Mouse (Mus musculus) hindbrain, embryonic 15.5 days (tissue): ENCODE data around the gene Ano4. TPM values are rescaled to one million over a fixed set of nuclear protein-coding genes. Genes with fewer than 3 reads are reported as not detected.

Source experiments
- ATAC-seq: fragments of 200-750 bp; cut with Nextera tagmentation; 2 replicates; pipeline ENCODE4 v1.8.0; 2017; ENCODE audit warnings: low read depth, moderate number of reproducible peaks, moderate TSS enrichment; ENCODE audit not compliant: low FRiP score
- H3K27ac ChIP-seq: fragments of 300-500 bp; sonication (generic); replicated peaks from 2 replicates; pipeline ENCODE4 v1.5.1; 2015; ENCODE audit warnings: mild to moderate bottlenecking, inconsistent platforms
- H3K27me3 ChIP-seq: fragments of 300-500 bp; sonication (generic); 2 replicates; pipeline ENCODE4 v1.6.1; 2015; ENCODE audit warnings: control low read depth, inconsistent platforms
- H3K36me3 ChIP-seq: fragments of 300-500 bp; sonication (generic); 2 replicates; pipeline ENCODE4 v1.6.1; 2015; ENCODE audit warnings: control low read depth, inconsistent platforms
- H3K4me1 ChIP-seq: fragments of 300-500 bp; sonication (generic); replicated peaks from 2 replicates; pipeline ENCODE4 v1.6.1; 2015; ENCODE audit warnings: control low read depth, inconsistent platforms
- H3K4me2 ChIP-seq: fragments of 300-500 bp; sonication (generic); 2 replicates; pipeline ENCODE4 v1.6.1; 2015; ENCODE audit warnings: moderate library complexity, mild to moderate bottlenecking, inconsistent platforms
- H3K4me3 ChIP-seq: fragments of 300-500 bp; sonication (generic); 2 replicates; pipeline ENCODE4 v1.5.1; 2015; ENCODE audit warnings: mild to moderate bottlenecking, inconsistent platforms
- H3K9ac ChIP-seq: fragments of 300-500 bp; sonication (generic); 2 replicates; pipeline ENCODE4 v1.6.1; 2015; ENCODE audit warnings: inconsistent platforms
- H3K9me3 ChIP-seq: fragments of 300-500 bp; sonication (generic); 2 replicates; pipeline ENCODE4 v1.6.1; 2016; ENCODE audit warnings: control low read depth, inconsistent platforms
- WGBS: fragments of 180-500 bp; shearing (Covaris S2); methylation state at CpG from one replicate; pipeline ENCODE4 v1.1.7; 2015; 5-methylcytosine and 5-hydroxymethylcytosine counted together
- polyA plus RNA-seq: library from polyadenylated mRNA; unstranded; fragments of >200 nt; fragmentation: Nextera tagmentation; extraction: Ambion mirVana; gene quantifications from 2 replicates; pipeline ENCODE4 v1.2.1, GENCODE M21; 2015

Ano4 gene
- polyA plus RNA-seq, result 9.3 and 10.1 TPM in 2 replicates

DNA sequence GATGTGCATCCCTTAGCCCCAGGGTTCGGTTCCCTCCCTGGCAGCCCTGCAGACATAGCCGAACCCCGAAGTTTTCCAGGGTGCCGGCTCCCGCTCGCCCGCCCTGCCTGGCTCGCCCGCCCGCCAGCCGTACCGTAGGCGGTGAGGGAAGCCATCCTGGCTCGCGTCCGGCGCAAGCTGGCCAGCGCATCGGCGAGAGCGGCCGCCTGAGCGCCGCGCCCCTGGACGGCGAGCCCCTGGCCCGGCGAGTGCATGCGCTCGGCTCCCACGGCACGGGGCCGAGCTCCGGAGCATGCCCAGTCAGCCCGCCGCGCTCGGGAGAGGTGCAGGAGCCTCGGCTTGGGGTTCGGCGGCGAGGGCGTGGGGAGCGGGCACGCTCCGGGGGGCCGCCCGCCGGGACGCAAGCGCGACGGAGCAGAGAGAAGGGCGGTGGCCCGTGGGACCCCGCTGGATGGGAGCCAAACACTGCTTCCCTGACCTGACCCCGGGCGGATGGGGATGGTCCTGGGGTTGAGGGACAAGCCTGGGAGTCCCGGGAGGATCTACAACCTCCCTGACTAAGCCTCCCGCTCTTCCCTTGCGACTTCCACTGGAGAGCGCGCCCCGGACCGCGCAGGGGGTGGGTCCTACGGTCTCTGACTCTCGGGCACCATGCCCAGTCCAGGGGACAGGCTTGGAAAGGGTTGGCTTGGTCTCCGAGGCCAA, at the start of gene Ano4:
Gene Ano4, minus strand, starts transcription at position 272 of the 705 bp plus-strand sequence.
- no peaks in the 10 kb centered on the region for H3K36me3 ChIP-seq
- no peaks in the 10 kb centered on the region for H3K9me3 ChIP-seq
- peak within 1 kb of the TSS; percentile 68 for H3K4me3 ChIP-seq
- peak within 1 kb of the TSS; percentile 67 for H3K9ac ChIP-seq
- no peak within 1 kb of the TSS for H3K27ac ChIP-seq
- under 1% methylated on average over 70 of the region's 70 CpGs for WGBS
- peaks cover 10% of the 10 kb centered on the region for H3K4me1 ChIP-seq
- peak; percentile 87 for ATAC-seq
- H3K4me2 ChIP-seq, result peak within 1 kb of the TSS; percentile 100
- peaks cover 33% of the 10 kb centered on the region for H3K27me3 ChIP-seq

DNA sequence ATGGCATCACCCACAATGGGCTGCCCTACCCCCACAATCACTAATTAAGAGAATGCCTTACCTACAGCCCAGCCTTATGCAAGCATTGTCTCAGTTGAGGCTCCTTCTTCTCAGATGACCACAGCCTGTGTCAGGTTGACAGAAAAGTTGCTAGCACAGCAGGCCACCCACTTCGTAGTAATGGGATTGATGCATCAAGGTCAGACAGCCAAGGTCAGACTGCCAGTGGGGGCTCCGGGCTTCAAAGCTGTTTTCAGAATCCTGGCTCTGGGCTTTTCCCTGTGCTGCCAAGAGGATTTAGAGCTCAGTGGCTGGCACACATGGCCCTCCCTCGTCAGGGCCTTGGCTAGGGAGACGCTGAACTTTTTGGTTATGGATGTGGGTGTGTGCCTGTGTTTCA, 48.1 kb upstream of the Ano4 start:
- no peaks in the 10 kb centered on the region for H3K36me3 ChIP-seq
- H3K9ac ChIP-seq, result no peak overlapping the region
- H3K27me3 ChIP-seq, result no peaks in the 10 kb centered on the region
- H3K4me3 ChIP-seq, result no peak overlapping the region
- WGBS, result 45% methylated on average over 4 of the region's 4 CpGs
- H3K4me2 ChIP-seq, result no peak overlapping the region
- 0 out of 2 replicates have a peak, but pooled peaks cover 5% of the 10 kb centered on the region for H3K4me1 ChIP-seq
- H3K9me3 ChIP-seq, result no peaks in the 10 kb centered on the region
- no peak overlapping the region for H3K27ac ChIP-seq
- no peak for ATAC-seq

DNA sequence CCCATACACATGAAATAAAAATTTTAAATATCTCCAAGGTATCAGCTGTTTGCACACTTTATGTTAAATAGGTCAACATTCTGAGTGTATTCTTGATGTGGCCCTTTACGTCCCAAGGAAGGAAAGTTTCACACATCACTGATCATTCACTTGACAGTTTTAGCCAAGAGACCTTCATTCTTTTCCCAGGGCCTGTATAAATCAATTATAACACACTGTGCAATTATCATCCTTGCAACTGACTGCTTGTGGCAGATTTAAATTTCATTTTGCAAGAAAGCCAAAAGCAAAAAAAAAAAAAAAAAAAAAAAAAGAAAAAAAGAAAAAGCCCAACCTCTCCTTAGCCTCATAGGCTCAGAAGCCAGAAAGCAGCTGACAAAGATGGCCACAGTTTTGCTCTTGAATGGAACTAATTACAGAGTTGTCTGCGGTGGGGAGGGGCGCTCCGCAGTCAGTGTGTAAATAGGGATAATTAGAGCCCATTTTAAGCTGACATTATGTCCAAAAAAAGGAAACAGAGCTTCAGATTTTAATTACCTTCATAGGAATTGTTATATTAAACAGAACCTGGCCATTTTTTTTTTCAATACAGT, 47.1 kb upstream of the Ano4 start:
- H3K4me1 ChIP-seq, result 0 out of 2 replicates have a peak, but pooled peaks cover 5% of the 10 kb centered on the region
- no peak overlapping the region for H3K27ac ChIP-seq
- H3K27me3 ChIP-seq, result no peaks in the 10 kb centered on the region
- 70% methylated on average over 4 of the region's 4 CpGs for WGBS
- no peak overlapping the region for H3K4me3 ChIP-seq
- ATAC-seq, result no peak
- no peak overlapping the region for H3K9ac ChIP-seq
- H3K4me2 ChIP-seq, result no peak overlapping the region
- H3K36me3 ChIP-seq, result no peaks in the 10 kb centered on the region
- H3K9me3 ChIP-seq, result no peaks in the 10 kb centered on the region

DNA sequence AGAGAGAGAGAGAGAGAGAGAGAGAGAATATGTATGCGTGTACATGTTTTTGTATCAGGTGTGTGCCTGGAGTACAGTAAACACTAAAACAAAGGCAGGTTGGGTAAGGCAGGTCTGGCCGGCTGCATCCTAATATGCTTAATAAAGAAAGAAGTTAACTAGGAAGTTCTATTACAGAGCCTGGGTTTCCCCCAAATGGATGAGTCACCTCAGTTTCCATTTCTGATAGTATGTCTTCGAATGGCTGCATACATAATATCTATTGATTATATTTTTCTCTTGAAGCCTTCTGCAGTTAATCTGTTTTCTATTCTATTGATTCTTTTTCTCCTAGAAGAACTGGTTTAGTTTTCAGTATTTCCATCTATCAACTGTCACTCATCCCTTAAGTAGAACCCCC, 41.9 kb upstream of the Ano4 start:
- H3K9ac ChIP-seq, result no peak overlapping the region
- H3K4me3 ChIP-seq, result no peak overlapping the region
- no peak overlapping the region for H3K4me2 ChIP-seq
- no peaks in the 10 kb centered on the region for H3K4me1 ChIP-seq
- 88% methylated on average over 3 of the region's 3 CpGs for WGBS
- H3K36me3 ChIP-seq, result no peaks in the 10 kb centered on the region
- H3K27ac ChIP-seq, result no peak overlapping the region
- no peak for ATAC-seq
- no peaks in the 10 kb centered on the region for H3K9me3 ChIP-seq
- H3K27me3 ChIP-seq, result no peaks in the 10 kb centered on the region

DNA sequence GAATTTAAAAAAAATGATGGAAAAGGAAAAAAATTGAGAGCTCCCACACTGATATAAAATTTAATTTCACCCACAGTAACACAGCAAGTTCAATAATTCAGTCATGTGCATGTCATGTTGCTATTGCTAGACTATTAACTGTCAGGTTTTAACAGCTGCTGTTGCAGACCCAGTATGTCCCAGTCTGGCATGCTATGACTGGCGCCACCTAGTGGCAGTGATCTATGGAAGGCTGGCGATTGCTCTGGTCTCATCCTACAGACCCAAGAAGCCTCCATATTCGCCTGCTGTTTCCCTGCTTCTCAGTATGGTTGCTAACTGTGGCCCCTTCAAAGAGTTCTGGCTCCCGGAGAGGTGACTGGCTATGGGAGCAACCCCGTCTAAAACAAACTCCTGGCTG, 38.9 kb upstream of the Ano4 start:
- Histone ChIP-seq H3K4me3 (no peak overlapping the region), H3K4me1 (no peaks in the 10 kb centered on the region), H3K4me2 (no peak overlapping the region), H3K36me3 (no peaks in the 10 kb centered on the region), H3K9ac (no peak overlapping the region), H3K27me3 (no peaks in the 10 kb centered on the region), H3K9me3 (no peaks in the 10 kb centered on the region), H3K27ac (no peak overlapping the region)
- ATAC-seq, result peak; percentile 77
- 10% methylated on average over 5 of the region's 5 CpGs for WGBS

DNA sequence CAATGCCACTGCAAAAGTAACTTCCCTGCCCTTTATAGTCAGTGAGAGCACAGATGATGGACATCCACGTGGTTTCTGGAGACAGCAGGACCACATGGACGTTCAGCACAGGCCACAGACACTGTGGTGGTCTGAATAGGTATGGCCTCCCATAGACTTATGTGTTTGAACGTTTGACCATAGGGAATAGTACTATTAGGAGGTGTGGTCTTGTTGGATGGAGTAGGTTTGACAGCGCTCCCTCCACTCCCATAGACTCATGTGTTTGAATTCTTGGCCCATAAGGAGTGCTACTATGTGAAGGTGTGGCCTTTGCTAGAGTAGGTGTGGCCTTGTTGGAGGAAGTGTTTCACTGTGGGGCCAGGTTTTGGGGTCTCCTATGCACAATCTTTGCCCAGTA, 33.2 kb upstream of the Ano4 start:
- no peak overlapping the region for H3K4me2 ChIP-seq
- no peaks in the 10 kb centered on the region for H3K9me3 ChIP-seq
- no peaks in the 10 kb centered on the region for H3K36me3 ChIP-seq
- no peak overlapping the region for H3K27ac ChIP-seq
- H3K27me3 ChIP-seq, result no peaks in the 10 kb centered on the region
- no peak overlapping the region for H3K4me3 ChIP-seq
- H3K4me1 ChIP-seq, result no peaks in the 10 kb centered on the region
- 66% methylated on average over 4 of the region's 4 CpGs for WGBS
- ATAC-seq, result no peak
- H3K9ac ChIP-seq, result no peak overlapping the region

DNA sequence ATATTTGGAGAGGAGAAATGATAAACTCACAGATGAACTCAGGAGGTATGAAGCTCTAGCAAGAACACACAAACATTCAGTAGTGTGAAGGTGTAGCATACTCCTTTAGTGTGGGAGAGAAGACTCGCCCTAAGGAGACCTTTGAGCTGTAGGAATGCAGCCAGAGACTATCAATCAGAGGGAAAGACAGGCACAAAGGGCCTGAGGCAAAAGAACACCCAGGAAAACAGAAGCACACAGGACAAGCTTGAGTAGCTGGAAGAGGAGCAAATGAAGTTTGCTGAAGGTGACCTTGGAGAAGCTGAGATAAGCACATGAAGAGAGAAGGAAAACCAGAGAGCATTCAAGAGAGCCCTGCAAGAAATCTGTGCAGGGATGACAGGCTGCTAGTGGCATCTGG, 25.5 kb upstream of the Ano4 start:
- no peaks in the 10 kb centered on the region for H3K9me3 ChIP-seq
- no peak overlapping the region for H3K4me2 ChIP-seq

DNA sequence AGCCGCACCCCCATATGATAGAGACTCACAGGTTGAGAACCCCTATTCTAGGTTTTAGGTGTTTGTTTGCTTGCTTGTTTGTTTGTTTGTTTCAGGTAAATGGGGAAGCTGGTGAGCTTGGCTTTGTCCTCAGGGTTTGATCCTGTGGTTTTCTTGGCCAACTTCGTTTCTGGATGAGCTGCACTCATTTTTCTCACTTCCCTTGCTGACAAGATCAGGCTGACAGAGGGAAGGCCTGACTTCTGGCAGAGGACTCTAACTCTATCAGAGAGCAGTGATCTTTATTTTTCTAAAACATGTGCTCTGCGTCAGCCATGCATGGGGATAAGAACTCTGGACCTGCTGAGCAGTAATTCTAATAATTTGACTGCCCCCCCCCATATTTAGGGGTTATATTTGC, 14.4 kb upstream of the Ano4 start:
- 83% methylated on average over 3 of the region's 3 CpGs for WGBS
- Histone ChIP-seq H3K4me2 (no peak overlapping the region), H3K4me3 (no peak overlapping the region), H3K27ac (no peak overlapping the region), H3K36me3 (no peaks in the 10 kb centered on the region), H3K9ac (no peak overlapping the region), H3K4me1 (no peaks in the 10 kb centered on the region), H3K27me3 (no peaks in the 10 kb centered on the region), H3K9me3 (no peaks in the 10 kb centered on the region)
- no peak for ATAC-seq

More for the DNA sequence above, 25.5 kb upstream of the Ano4 start:
- 41% methylated on average over 1 of the region's 1 CpGs for WGBS
- Histone ChIP-seq H3K36me3 (no peaks in the 10 kb centered on the region), H3K9ac (no peak overlapping the region), H3K27me3 (no peaks in the 10 kb centered on the region), H3K4me3 (no peak overlapping the region), H3K4me1 (no peaks in the 10 kb centered on the region), H3K27ac (no peak overlapping the region)
- no peak for ATAC-seq

DNA sequence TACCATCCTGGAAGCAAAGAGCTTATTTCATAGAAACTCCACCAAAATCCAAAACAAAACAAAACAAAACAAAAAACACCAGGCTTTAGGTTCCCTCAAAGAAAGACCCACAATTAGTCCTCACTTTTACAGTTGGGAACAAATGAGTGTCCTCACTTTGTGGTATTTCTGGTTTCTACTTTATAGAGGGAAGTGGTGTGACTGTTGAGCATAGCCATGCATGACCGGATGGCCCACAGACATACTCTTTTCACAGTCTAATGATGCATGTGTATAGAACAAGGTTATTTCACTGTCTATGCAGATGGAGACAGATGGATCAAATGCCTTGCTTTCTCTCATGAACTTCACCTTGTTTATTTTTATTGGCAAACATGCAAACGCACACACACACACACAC, 10.1 kb upstream of the Ano4 start:
- Histone ChIP-seq H3K9me3 (no peaks in the 10 kb centered on the region), H3K36me3 (no peaks in the 10 kb centered on the region), H3K4me2 (no peak overlapping the region), H3K27ac (no peak overlapping the region), H3K4me3 (no peak overlapping the region), H3K4me1 (no peaks in the 10 kb centered on the region), H3K27me3 (no peaks in the 10 kb centered on the region), H3K9ac (no peak overlapping the region)
- no peak for ATAC-seq
- WGBS, result 90% methylated on average over 2 of the region's 2 CpGs

DNA sequence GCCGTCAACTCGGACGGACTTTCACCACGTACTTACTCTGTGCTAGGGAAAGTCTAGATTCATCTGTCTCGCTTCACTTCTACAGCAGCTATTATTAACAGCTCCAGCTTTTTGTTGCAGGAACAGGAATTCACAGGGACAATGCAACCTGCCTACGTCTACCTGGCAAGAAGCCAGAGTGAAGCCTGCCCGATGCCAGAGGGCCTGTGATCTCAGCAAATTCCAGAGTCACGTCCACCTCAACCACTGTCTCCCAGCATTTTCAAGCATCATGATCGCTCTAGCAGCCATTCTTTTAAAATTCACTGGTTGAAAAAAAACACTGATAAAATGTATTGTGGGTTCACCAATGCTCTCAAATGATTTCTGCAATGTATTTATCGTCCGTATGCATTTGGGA, 6.9 kb upstream of the Ano4 start:
- 68% methylated on average over 11 of the region's 11 CpGs for WGBS
- H3K36me3 ChIP-seq, result no peaks in the 10 kb centered on the region
- no peak for ATAC-seq
- no peaks in the 10 kb centered on the region for H3K9me3 ChIP-seq
- H3K4me1 ChIP-seq, result no peaks in the 10 kb centered on the region
- H3K4me2 ChIP-seq, result no peak overlapping the region
- no peak overlapping the region for H3K4me3 ChIP-seq
- no peak overlapping the region for H3K9ac ChIP-seq
- no peak overlapping the region for H3K27ac ChIP-seq
- peaks cover 6% of the 10 kb centered on the region for H3K27me3 ChIP-seq

DNA sequence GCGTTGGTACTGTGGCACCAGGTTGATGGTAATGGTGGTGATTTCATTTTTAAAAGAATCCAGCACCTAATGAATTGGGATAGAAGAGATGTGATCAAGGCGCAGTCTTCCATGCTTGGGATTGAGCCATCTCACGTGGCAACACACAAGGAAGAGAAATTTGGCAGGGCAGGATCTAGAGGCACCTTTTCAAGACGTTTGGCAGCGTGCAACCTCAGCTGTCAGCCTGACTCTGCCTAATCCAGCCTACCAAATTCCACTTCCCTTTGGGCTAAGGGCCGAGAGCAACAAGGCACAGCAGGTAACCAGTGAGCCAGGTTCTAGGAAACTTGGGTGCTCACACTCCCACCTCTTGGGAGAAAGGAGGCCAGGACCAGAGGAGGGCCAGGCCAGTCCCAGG, 1.0 kb upstream of the Ano4 start:
- 71% methylated on average over 6 of the region's 6 CpGs for WGBS
- Histone ChIP-seq H3K4me1 (peaks cover 10% of the 10 kb centered on the region), H3K4me3 (no peak overlapping the region), H3K4me2 (0 out of 2 replicates have a peak overlapping the region, but pooled peaks have one; percentile 100), H3K9me3 (no peaks in the 10 kb centered on the region), H3K9ac (no peak overlapping the region), H3K27me3 (peaks cover 33% of the 10 kb centered on the region), H3K36me3 (no peaks in the 10 kb centered on the region), H3K27ac (no peak overlapping the region)
- no peak for ATAC-seq

DNA sequence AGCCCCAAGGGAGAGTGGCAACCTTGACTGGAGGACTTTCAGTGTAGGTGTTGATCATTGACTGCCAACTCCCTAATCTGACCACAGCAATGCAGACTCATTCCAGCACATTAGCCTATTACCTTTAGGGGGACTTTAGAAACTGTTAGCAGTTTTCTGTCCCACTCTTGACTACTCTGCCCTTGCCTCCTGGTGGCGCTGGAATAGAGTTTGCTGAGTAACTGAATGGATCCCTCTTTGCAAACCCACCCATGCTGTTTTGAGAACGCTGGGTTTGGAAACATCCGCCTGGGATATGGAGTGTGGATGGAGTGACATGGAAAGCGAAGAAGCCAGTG, 603 bp upstream of the Ano4 start:
- H3K4me1 ChIP-seq, result peaks cover 10% of the 10 kb centered on the region
- no peak overlapping the region for H3K27ac ChIP-seq
- peak overlapping the region; percentile 100 for H3K4me2 ChIP-seq
- no peaks in the 10 kb centered on the region for H3K36me3 ChIP-seq
- WGBS, result 50% methylated on average over 4 of the region's 4 CpGs
- H3K9me3 ChIP-seq, result no peaks in the 10 kb centered on the region
- H3K9ac ChIP-seq, result peak overlapping the region; percentile 67
- H3K27me3 ChIP-seq, result peaks cover 33% of the 10 kb centered on the region
- peak overlapping the region; percentile 68 for H3K4me3 ChIP-seq
- 0 out of 2 replicates have a peak, but pooled peaks have one; percentile 2 for ATAC-seq
